Mouse (Mus musculus): ENCODE results near the gene 1700022I11Rik. TPM values are rescaled to one million over a fixed set of nuclear protein-coding genes. Genes with fewer than 3 reads are reported as not detected.
A peak's percentile ranks its signal among the peaks of the same experiment; 100 is the strongest.

The 1700022I11Rik gene
- polyA plus RNA-seq, 1 experiment, result not detected

DNA sequence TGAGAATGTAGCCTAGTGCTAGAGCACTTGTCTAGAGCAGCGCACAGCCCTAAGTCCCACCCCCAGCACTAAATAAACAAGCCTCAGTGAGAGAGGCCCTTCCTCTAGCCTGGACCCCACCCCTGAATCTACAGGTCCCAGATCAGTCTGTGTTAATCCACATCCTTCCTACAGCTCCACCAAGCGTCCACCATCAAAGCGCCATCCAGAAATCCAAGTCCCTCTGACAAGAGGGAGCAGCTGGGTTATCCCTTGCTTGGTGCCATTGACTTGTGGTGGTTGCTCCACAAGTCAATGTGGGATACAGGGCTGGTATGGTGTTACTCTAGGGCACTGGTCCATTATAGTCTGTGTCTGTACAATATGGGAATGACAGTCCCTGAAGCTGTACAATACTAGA lies 14.2 kb upstream of the 1700022I11Rik start:
- Histone ChIP-seq H3K36me3 (ENCODE audit: control insufficient read depth, insufficient read depth, low read length) (no peaks in the 10 kb centered on the region), H3K27ac (ENCODE audit: control insufficient read depth, insufficient read depth, low read length) (no peak overlapping the region), H3K4me1 (replicated peaks; ENCODE audit: control insufficient read depth, insufficient read depth, low read length) (peaks cover 18% of the 10 kb centered on the region), H3K27me3 (ENCODE audit: control insufficient read depth, insufficient read depth, low read length) (no peaks in the 10 kb centered on the region), H3K4me3 (ENCODE audit: control insufficient read depth, insufficient read depth, low read length) (no peak overlapping the region)
- WGBS, result 93% methylated on average over 3 of the region's 3 CpGs
- DNase-seq, result no peak
- no peak for TF ChIP-seq CTCF (IDR thresholded peaks at IDR 0.05; ENCODE audit: borderline replicate concordance, control insufficient read depth, extremely low read depth, insufficient read depth, low read length, poor library complexity)
- TF ChIP-seq POLR2A (IDR thresholded peaks at IDR 0.05; ENCODE audit: control insufficient read depth, extremely low read depth, insufficient read depth, low read length, poor library complexity), result no peak

DNA sequence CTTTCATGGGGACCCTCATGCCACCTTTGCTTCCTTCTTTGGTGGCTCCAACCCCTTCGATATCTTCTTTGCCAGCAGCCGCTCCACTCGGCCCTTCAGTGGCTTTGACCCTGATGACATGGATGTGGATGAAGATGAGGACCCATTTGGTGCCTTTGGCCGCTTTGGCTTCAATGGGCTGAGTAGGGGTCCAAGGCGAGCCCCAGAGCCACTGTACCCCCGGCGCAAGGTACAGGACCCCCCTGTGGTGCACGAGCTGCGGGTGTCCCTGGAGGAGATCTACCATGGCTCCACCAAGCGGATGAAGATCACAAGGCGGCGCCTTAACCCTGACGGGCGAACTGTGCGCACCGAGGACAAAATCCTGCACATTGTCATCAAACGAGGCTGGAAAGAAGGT lies 12.8 kb upstream of the 1700022I11Rik start:
- no peak for DNase-seq
- H3K36me3 ChIP-seq (ENCODE audit: control insufficient read depth, insufficient read depth, low read length), result no peaks in the 10 kb centered on the region
- H3K27ac ChIP-seq (ENCODE audit: control insufficient read depth, insufficient read depth, low read length), result no peak overlapping the region
- WGBS, result 97% methylated on average over 17 of the region's 17 CpGs
- no peaks in the 10 kb centered on the region for H3K27me3 ChIP-seq (ENCODE audit: control insufficient read depth, insufficient read depth, low read length)
- peaks cover 4% of the 10 kb centered on the region for H3K4me1 ChIP-seq (replicated peaks; ENCODE audit: control insufficient read depth, insufficient read depth, low read length)
- H3K4me3 ChIP-seq (ENCODE audit: control insufficient read depth, insufficient read depth, low read length), result no peak overlapping the region
- TF ChIP-seq CTCF (IDR thresholded peaks at IDR 0.05; ENCODE audit: borderline replicate concordance, control insufficient read depth, extremely low read depth, insufficient read depth, low read length, poor library complexity) (no peak), POLR2A (IDR thresholded peaks at IDR 0.05; ENCODE audit: control insufficient read depth, extremely low read depth, insufficient read depth, low read length, poor library complexity) (no peak)

GRCm38 (mm10) chr4:42957306-42957705 lies 12.1 kb upstream of the 1700022I11Rik start:
- no peak for DNase-seq

DNA sequence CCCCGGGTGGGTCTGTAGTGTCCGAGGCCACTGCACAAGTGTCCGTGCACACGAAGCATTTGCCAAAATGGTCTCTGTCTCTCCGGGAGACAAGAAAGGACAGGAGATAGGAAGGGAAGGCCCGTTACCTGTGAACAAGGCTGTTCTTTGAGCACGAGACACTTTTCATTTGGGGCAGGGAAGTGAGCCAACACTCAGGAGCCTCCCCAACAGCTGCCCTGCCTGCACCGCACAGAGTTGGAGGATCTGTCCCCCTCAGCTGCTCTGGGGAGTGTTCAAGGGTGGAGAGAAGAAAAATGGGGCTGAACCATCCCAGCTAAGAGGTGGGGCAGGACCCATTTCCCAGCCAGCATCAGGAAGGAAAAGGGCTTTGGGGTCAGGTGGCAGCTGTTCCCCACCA lies 11.4 kb upstream of the 1700022I11Rik start:
- 97% methylated on average over 8 of the region's 8 CpGs for WGBS
- no peak for TF ChIP-seq POLR2A (IDR thresholded peaks at IDR 0.05; ENCODE audit: control insufficient read depth, extremely low read depth, insufficient read depth, low read length, poor library complexity)
- no peak for TF ChIP-seq CTCF (IDR thresholded peaks at IDR 0.05; ENCODE audit: borderline replicate concordance, control insufficient read depth, extremely low read depth, insufficient read depth, low read length, poor library complexity)
- no peaks in the 10 kb centered on the region for H3K27me3 ChIP-seq (ENCODE audit: control insufficient read depth, insufficient read depth, low read length)
- H3K4me3 ChIP-seq (ENCODE audit: control insufficient read depth, insufficient read depth, low read length), result no peak overlapping the region
- H3K27ac ChIP-seq (ENCODE audit: control insufficient read depth, insufficient read depth, low read length), result no peak overlapping the region
- no peak for DNase-seq
- H3K4me1 ChIP-seq (replicated peaks; ENCODE audit: control insufficient read depth, insufficient read depth, low read length), result no peaks in the 10 kb centered on the region
- H3K36me3 ChIP-seq (ENCODE audit: control insufficient read depth, insufficient read depth, low read length), result no peaks in the 10 kb centered on the region

More at GRCm38 (mm10) chr4:42957306-42957705, 12.1 kb upstream of the 1700022I11Rik start:
- TF ChIP-seq CTCF (IDR thresholded peaks at IDR 0.05; ENCODE audit: borderline replicate concordance, control insufficient read depth, extremely low read depth, insufficient read depth, low read length, poor library complexity), result no peak
- TF ChIP-seq POLR2A (IDR thresholded peaks at IDR 0.05; ENCODE audit: control insufficient read depth, extremely low read depth, insufficient read depth, low read length, poor library complexity), result no peak
- H3K4me1 ChIP-seq (replicated peaks; ENCODE audit: control insufficient read depth, insufficient read depth, low read length), result no peaks in the 10 kb centered on the region
- H3K36me3 ChIP-seq (ENCODE audit: control insufficient read depth, insufficient read depth, low read length), result no peaks in the 10 kb centered on the region
- no peak overlapping the region for H3K4me3 ChIP-seq (ENCODE audit: control insufficient read depth, insufficient read depth, low read length)
- no peaks in the 10 kb centered on the region for H3K27me3 ChIP-seq (ENCODE audit: control insufficient read depth, insufficient read depth, low read length)
- H3K27ac ChIP-seq (ENCODE audit: control insufficient read depth, insufficient read depth, low read length), result no peak overlapping the region
- 96% methylated on average over 11 of the region's 11 CpGs for WGBS

GRCm38 (mm10) chr4:42958942-42959341 lies 10.5 kb upstream of the 1700022I11Rik start:
- Histone ChIP-seq H3K4me1 (replicated peaks; ENCODE audit: control insufficient read depth, insufficient read depth, low read length) (no peaks in the 10 kb centered on the region), H3K36me3 (ENCODE audit: control insufficient read depth, insufficient read depth, low read length) (no peaks in the 10 kb centered on the region), H3K27me3 (ENCODE audit: control insufficient read depth, insufficient read depth, low read length) (no peaks in the 10 kb centered on the region), H3K4me3 (ENCODE audit: control insufficient read depth, insufficient read depth, low read length) (no peak overlapping the region), H3K27ac (ENCODE audit: control insufficient read depth, insufficient read depth, low read length) (no peak overlapping the region)
- 87% methylated on average over 8 of the region's 8 CpGs for WGBS
- TF ChIP-seq CTCF (IDR thresholded peaks at IDR 0.05; ENCODE audit: borderline replicate concordance, control insufficient read depth, extremely low read depth, insufficient read depth, low read length, poor library complexity) (no peak), POLR2A (IDR thresholded peaks at IDR 0.05; ENCODE audit: control insufficient read depth, extremely low read depth, insufficient read depth, low read length, poor library complexity) (no peak)
- DNase-seq, result no peak

DNA sequence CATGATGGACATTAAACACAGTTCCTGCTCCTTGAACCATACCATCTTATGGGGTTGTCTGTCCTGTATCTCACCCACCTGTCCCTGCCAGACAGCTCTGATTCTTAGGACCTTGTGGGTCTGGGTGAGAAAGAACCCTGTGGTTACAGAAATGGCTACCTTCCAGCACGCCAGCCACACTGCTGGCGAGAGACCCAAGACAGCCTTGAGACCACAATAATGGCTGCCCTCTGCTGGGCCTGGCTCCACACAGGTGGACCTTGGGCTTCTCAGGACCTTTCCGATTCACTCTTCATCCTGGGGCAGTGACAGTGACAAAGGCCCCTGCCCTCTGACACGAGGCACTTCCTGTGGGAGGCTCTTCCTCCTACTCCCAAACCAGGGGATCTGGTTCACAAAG lies 10.0 kb upstream of the 1700022I11Rik start:
- H3K36me3 ChIP-seq (ENCODE audit: control insufficient read depth, insufficient read depth, low read length), result no peaks in the 10 kb centered on the region
- DNase-seq, result no peak
- no peaks in the 10 kb centered on the region for H3K4me1 ChIP-seq (replicated peaks; ENCODE audit: control insufficient read depth, insufficient read depth, low read length)
- TF ChIP-seq CTCF (IDR thresholded peaks at IDR 0.05; ENCODE audit: borderline replicate concordance, control insufficient read depth, extremely low read depth, insufficient read depth, low read length, poor library complexity), result no peak
- TF ChIP-seq POLR2A (IDR thresholded peaks at IDR 0.05; ENCODE audit: control insufficient read depth, extremely low read depth, insufficient read depth, low read length, poor library complexity), result no peak
- H3K27ac ChIP-seq (ENCODE audit: control insufficient read depth, insufficient read depth, low read length), result no peak overlapping the region
- no peak overlapping the region for H3K4me3 ChIP-seq (ENCODE audit: control insufficient read depth, insufficient read depth, low read length)
- no peaks in the 10 kb centered on the region for H3K27me3 ChIP-seq (ENCODE audit: control insufficient read depth, insufficient read depth, low read length)
- 53% methylated on average over 4 of the region's 4 CpGs for WGBS

DNA sequence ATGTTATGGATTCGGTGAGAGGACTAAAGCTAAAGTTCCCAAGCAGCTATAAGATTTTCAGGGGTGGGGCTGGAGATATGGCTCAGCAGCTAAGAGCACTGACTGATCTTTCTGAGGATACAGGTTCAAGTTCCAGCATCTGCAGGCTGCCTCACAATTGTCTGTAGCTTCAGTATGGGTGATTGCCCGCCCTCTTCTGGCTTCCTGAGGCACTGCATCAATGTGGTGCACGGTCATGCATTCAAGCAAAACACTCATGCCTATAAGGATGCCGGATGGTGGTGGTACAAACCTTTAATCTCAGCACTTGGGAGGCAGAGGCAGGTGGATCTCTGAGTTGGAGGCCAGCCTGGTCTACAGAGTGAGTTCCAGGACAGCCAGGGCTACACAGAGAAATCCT lies 7.8 kb upstream of the 1700022I11Rik start:
- 25% methylated on average over 4 of the region's 4 CpGs for WGBS
- no peak overlapping the region for H3K27ac ChIP-seq (ENCODE audit: control insufficient read depth, insufficient read depth, low read length)
- TF ChIP-seq POLR2A (IDR thresholded peaks at IDR 0.05; ENCODE audit: control insufficient read depth, extremely low read depth, insufficient read depth, low read length, poor library complexity) (no peak), CTCF (IDR thresholded peaks at IDR 0.05; ENCODE audit: borderline replicate concordance, control insufficient read depth, extremely low read depth, insufficient read depth, low read length, poor library complexity) (peak; percentile 42; the same call in 1 of the 2 replicates)
- H3K36me3 ChIP-seq (ENCODE audit: control insufficient read depth, insufficient read depth, low read length), result no peaks in the 10 kb centered on the region
- DNase-seq, result peak; percentile 74
- no peaks in the 10 kb centered on the region; the same call in 1 of the 2 replicates for H3K4me1 ChIP-seq (replicated peaks; ENCODE audit: control insufficient read depth, insufficient read depth, low read length)
- no peak overlapping the region for H3K4me3 ChIP-seq (ENCODE audit: control insufficient read depth, insufficient read depth, low read length)
- no peaks in the 10 kb centered on the region for H3K27me3 ChIP-seq (ENCODE audit: control insufficient read depth, insufficient read depth, low read length)
